Mouse (Mus musculus) heart, postnatal 0 days (tissue): Measurements from ENCODE around the gene Cnbd2.

Experiments
- CTCF ChIP-seq: IDR thresholded peaks from 2 replicates; pipeline ENCODE4 v1.5.1; 2016; ENCODE audit warnings: antibody characterized with exemption, control low read depth, low read depth
- EP300 ChIP-seq: IDR thresholded peaks from 2 replicates; pipeline ENCODE4 v1.6.1; 2016; ENCODE audit warnings: antibody characterized with exemption, low read depth

DNA sequence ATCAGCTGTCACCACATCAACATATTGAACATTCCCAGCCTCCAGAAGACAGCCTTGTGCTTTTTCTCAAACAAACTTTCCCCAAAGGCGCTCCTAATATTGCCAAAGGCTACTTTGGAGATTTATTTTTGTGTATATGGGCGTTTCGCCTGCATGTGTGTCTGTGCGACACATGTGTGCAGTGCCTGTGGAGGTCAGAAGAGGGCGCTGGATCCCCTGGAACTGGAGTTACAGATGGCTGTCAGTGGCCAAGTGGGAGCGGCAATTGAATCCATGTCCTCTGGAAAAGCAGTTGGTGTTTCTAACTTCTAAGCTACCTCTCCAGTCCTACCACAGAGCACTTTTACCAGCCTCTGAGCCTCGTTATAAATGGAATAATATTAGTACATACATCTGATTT lies 39.1 kb downstream of the Cnbd2 start:
- TF ChIP-seq CTCF (no peak), EP300 (no peak)
